Mouse (Mus musculus) midbrain, embryonic 11.5 days (tissue): ENCODE measurements at regions not wholly inside any gene's neighbourhood (a gene's known extent, or its start where the extent isn't known, plus 50 kb on each side); places are given as distances from the start of the nearest gene placed in this dataset.

Experiments
- ATAC-seq: fragments of 200-750 bp; cut with Nextera tagmentation; 2 replicates; pipeline ENCODE4 v1.8.0; 2017; ENCODE audit warnings: moderate TSS enrichment, moderate library complexity; ENCODE audit not compliant: low FRiP score
- DNase-seq: peaks from one replicate; pipeline ENCODE4 v3.0.0; 2015; ENCODE audit warnings: low spot score; ENCODE audit errors: missing footprints
- H3K27ac ChIP-seq: fragments of 300-500 bp; sonication (generic); 2 replicates; pipeline ENCODE4 v1.5.1; 2014; ENCODE audit warnings: low read depth, low read length
- H3K27me3 ChIP-seq: fragments of 300-500 bp; sonication (generic); 2 replicates; pipeline ENCODE4 v1.6.1; 2014; ENCODE audit warnings: mild to moderate bottlenecking, low read length, moderate library complexity, mixed read lengths; ENCODE audit not compliant: control insufficient read depth, insufficient read depth
- H3K36me3 ChIP-seq: fragments of 300-500 bp; sonication (generic); 2 replicates; pipeline ENCODE4 v1.6.1; 2014; ENCODE audit warnings: mild to moderate bottlenecking, low read length, moderate library complexity, mixed read lengths; ENCODE audit not compliant: control insufficient read depth, insufficient read depth
- H3K4me1 ChIP-seq: fragments of 300-500 bp; sonication (generic); 2 replicates; pipeline ENCODE4 v1.6.1; 2014; ENCODE audit warnings: low read length; ENCODE audit not compliant: control insufficient read depth, insufficient read depth
- H3K4me2 ChIP-seq: fragments of 300-500 bp; sonication (generic); 2 replicates; pipeline ENCODE4 v1.6.1; 2014; ENCODE audit warnings: mild to moderate bottlenecking, moderate library complexity
- H3K4me3 ChIP-seq: fragments of 300-500 bp; sonication (generic); 2 replicates; pipeline ENCODE4 v1.5.1; 2014; ENCODE audit warnings: low read depth, low read length
- H3K9ac ChIP-seq: fragments of 300-500 bp; sonication (generic); 2 replicates; pipeline ENCODE4 v1.6.1; 2014; ENCODE audit warnings: low read length
- H3K9me3 ChIP-seq: fragments of 300-500 bp; sonication (generic); 2 replicates; pipeline ENCODE4 v1.6.1; 2016; ENCODE audit warnings: low read length; ENCODE audit not compliant: control insufficient read depth
- WGBS: fragments of 180-500 bp; shearing (Covaris S2); extraction: QIAGEN DNeasy Blood & Tissue Kit; methylation state at CpG from one replicate; pipeline ENCODE4 v1.1.7; 2014; 5-methylcytosine and 5-hydroxymethylcytosine counted together

GRCm38 (mm10) chr14:98471803-98472509 is 302.4 kb upstream of the Dach1 start:
- no peaks in the 10 kb centered on the region for H3K27me3 ChIP-seq
- no peak overlapping the region for H3K9ac ChIP-seq
- WGBS: 77% methylated on average over 5 of the region's 5 CpGs
- ATAC-seq: no peak
- no peaks in the 10 kb centered on the region for H3K4me1 ChIP-seq
- no peak overlapping the region for H3K27ac ChIP-seq
- H3K4me2 ChIP-seq: no peak overlapping the region
- H3K4me3 ChIP-seq: no peak overlapping the region
- no peaks in the 10 kb centered on the region for H3K36me3 ChIP-seq
- no peak for DNase-seq
- H3K9me3 ChIP-seq: no peaks in the 10 kb centered on the region

DNA sequence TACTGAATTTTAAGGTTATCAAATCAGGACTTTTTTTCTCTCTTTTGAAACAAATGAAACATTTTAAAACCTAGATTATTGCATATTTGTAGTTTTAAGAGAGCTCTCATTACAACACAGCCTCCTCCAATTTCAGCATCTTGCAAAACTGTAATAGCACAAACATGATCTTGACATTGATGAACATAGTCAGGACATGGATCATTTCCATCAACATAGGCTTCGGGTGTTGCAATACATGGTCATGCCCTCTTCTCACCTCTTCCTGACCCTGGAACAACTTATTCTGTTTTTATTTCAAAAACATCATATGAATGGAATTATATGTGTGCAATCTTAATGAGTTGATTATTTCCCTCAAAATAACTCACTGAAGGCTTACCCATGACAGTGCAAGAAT is 284.9 kb upstream of the Dach1 start:
- no peak overlapping the region for H3K4me3 ChIP-seq
- ATAC-seq (no peak), DNase-seq (no peak)
- no peak overlapping the region for H3K27ac ChIP-seq
- H3K36me3 ChIP-seq: no peaks in the 10 kb centered on the region
- WGBS: 85% methylated on average over 1 of the region's 1 CpGs
- H3K4me2 ChIP-seq: no peak overlapping the region
- H3K9ac ChIP-seq: no peak overlapping the region
- no peaks in the 10 kb centered on the region for H3K4me1 ChIP-seq
- no peaks in the 10 kb centered on the region for H3K9me3 ChIP-seq
- no peaks in the 10 kb centered on the region for H3K27me3 ChIP-seq

- no peaks in the 10 kb centered on the region for H3K36me3 ChIP-seq
- H3K4me3 ChIP-seq: no peak overlapping the region
- no peaks in the 10 kb centered on the region for H3K27me3 ChIP-seq
- no peaks in the 10 kb centered on the region for H3K9me3 ChIP-seq
- H3K4me1 ChIP-seq: no peaks in the 10 kb centered on the region
- whole genome bisulfite sequencing: 86% methylated on average over 6 of the region's 6 CpGs
- no peak for ATAC-seq
- DNase-seq: no peak
- H3K4me2 ChIP-seq: no peak overlapping the region
- no peak overlapping the region for H3K9ac ChIP-seq
- no peak overlapping the region for H3K27ac ChIP-seq
These were observed 282.6 kb upstream of the Dach1 start for GRCm38 (mm10) chr14:98452191-98452590.

- no peak overlapping the region for H3K27ac ChIP-seq
- H3K4me2 ChIP-seq: no peak overlapping the region
- ATAC-seq (no peak), DNase-seq (no peak)
- H3K4me1 ChIP-seq: no peaks in the 10 kb centered on the region
- H3K9ac ChIP-seq: no peak overlapping the region
- WGBS: 87% methylated on average over 5 of the region's 5 CpGs
- no peak overlapping the region for H3K4me3 ChIP-seq
- no peaks in the 10 kb centered on the region for H3K27me3 ChIP-seq
- no peaks in the 10 kb centered on the region for H3K36me3 ChIP-seq
- H3K9me3 ChIP-seq: no peaks in the 10 kb centered on the region
These were observed 280.0 kb upstream of the Dach1 start for GRCm38 (mm10) chr14:98449568-98449967.

DNA sequence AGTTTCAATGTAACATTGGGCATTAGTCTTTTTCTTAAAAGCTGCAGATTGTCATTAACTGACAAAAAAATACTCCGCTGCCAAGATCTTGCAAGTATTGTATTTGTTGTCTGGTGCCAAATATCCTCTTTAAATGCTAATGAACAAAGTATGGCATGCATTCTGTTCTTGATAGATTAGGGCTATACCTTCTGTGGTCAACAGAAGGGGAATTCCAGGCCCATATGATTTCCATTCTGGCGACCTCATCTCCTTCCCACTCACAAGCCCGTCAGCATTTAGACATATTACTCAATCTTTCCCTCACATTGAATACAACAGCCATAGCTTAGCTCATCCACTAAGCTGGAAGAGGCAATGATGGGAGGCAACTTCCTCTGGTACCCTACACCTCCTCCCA is 272.8 kb upstream of the Dach1 start:
- WGBS: 87% methylated on average over 3 of the region's 3 CpGs
- H3K36me3 ChIP-seq: no peaks in the 10 kb centered on the region
- no peak overlapping the region for H3K9ac ChIP-seq
- H3K4me2 ChIP-seq: no peak overlapping the region
- H3K27ac ChIP-seq: no peak overlapping the region
- no peaks in the 10 kb centered on the region for H3K27me3 ChIP-seq
- no peaks in the 10 kb centered on the region for H3K4me1 ChIP-seq
- ATAC-seq: no peak
- no peak overlapping the region for H3K4me3 ChIP-seq
- H3K9me3 ChIP-seq: no peaks in the 10 kb centered on the region
- no peak for DNase-seq

- Histone ChIP-seq H3K4me3 (no peak overlapping the region), H3K27me3 (no peaks in the 10 kb centered on the region), H3K4me1 (no peaks in the 10 kb centered on the region), H3K9me3 (no peaks in the 10 kb centered on the region), H3K9ac (no peak overlapping the region), H3K27ac (no peak overlapping the region), H3K36me3 (no peaks in the 10 kb centered on the region), H3K4me2 (no peak overlapping the region)
- ATAC-seq (no peak), DNase-seq (no peak)
- 74% methylated on average over 2 of the region's 2 CpGs for WGBS
These were observed 272.4 kb upstream of the Dach1 start for GRCm38 (mm10) chr14:98441954-98442353.

- H3K4me3 ChIP-seq: no peak overlapping the region
- no peaks in the 10 kb centered on the region for H3K27me3 ChIP-seq
- no peak overlapping the region for H3K4me2 ChIP-seq
- no peak overlapping the region for H3K9ac ChIP-seq
- H3K27ac ChIP-seq: no peak overlapping the region
- H3K9me3 ChIP-seq: no peaks in the 10 kb centered on the region
- H3K4me1 ChIP-seq: no peaks in the 10 kb centered on the region
- H3K36me3 ChIP-seq: no peaks in the 10 kb centered on the region
- DNase-seq: no peak
- ATAC-seq: 0 out of 2 replicates have a peak, but pooled peaks have one; percentile 27
- WGBS: 61% methylated on average over 11 of the region's 11 CpGs
These were observed 262.4 kb upstream of the Dach1 start for GRCm38 (mm10) chr14:98431959-98432358.

- Histone ChIP-seq H3K4me3 (no peak overlapping the region), H3K36me3 (no peaks in the 10 kb centered on the region), H3K27ac (no peak overlapping the region), H3K9ac (no peak overlapping the region), H3K27me3 (no peaks in the 10 kb centered on the region), H3K4me2 (no peak overlapping the region), H3K4me1 (no peaks in the 10 kb centered on the region), H3K9me3 (no peaks in the 10 kb centered on the region)
- ATAC-seq (no peak), DNase-seq (no peak)
- WGBS: 75% methylated on average over 1 of the region's 1 CpGs
These were observed 248.2 kb upstream of the Dach1 start for GRCm38 (mm10) chr14:98417719-98418118.

- 66% methylated on average over 7 of the region's 7 CpGs for WGBS
- Histone ChIP-seq H3K9me3 (no peaks in the 10 kb centered on the region), H3K4me2 (no peak overlapping the region), H3K4me3 (no peak overlapping the region), H3K36me3 (no peaks in the 10 kb centered on the region), H3K27ac (no peak overlapping the region), H3K4me1 (no peaks in the 10 kb centered on the region), H3K27me3 (no peaks in the 10 kb centered on the region), H3K9ac (no peak overlapping the region)
- peak; percentile 59; the same call in 1 of the 2 replicates for ATAC-seq
- DNase-seq: peak; percentile 87
These were observed 244.6 kb upstream of the Dach1 start for GRCm38 (mm10) chr14:98414201-98414600.
